Mouse (Mus musculus) small intestine, adult 2 months (tissue): ENCODE data around the gene Hipk2.

Experiments used
- CTCF ChIP-seq: fragments of 200-500 bp; IDR thresholded peaks from 2 replicates; pipeline ENCODE4 v1.5.1; 2012; ENCODE audit warnings: low read depth, mild to moderate bottlenecking, control low read depth, inconsistent platforms, low read length, moderate library complexity, mixed read lengths; ENCODE audit not compliant: insufficient replicate concordance, insufficient read length; ENCODE audit errors: extremely low read depth
- POLR2A ChIP-seq: fragments of 200-500 bp; IDR thresholded peaks from 2 replicates; pipeline ENCODE4 v1.6.1; 2012; ENCODE audit warnings: low read depth, mild to moderate bottlenecking, control low read depth, inconsistent platforms, low read length, moderate library complexity

DNA sequence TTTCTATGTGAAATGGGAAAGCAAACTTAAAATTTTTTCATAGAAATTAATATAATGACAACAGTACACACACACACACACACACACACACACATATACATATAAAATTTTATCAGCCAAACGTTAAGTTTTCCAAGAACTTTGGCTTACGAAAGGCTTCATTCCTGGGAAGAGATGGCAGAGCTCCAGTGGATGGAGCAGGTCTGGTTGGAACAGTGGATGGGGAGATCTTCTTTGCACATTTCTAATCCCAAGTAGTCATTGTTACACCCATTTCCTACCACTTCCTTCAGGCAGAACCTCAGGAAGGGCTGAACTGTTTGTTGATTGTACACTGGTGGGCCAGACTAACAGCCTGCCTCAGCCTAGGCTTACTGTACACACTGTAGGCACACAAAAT lies 106.3 kb downstream of the Hipk2 start:
- TF ChIP-seq POLR2A (no peak), CTCF (no peak)
